Mouse (Mus musculus): ENCODE measurements around the gene Ecsit.

Gene Ecsit

GRCm38 (mm10) chr9:22051958-22052254, 33.3 kb downstream of the Ecsit start, which contains the start of gene Elavl3:
Gene Elavl3, minus strand, starts transcription at chr9:22052023.
- no peak for DNase-seq (ENCODE audit: low read depth in 1 of 2, low spot score in 2 of 2)

- DNase-seq (ENCODE audit: low read depth in 1 of 2, low spot score in 2 of 2): no peak
Measured at GRCm38 (mm10) chr9:22051161-22051957, 33.9 kb downstream of the Ecsit start.

DNA sequence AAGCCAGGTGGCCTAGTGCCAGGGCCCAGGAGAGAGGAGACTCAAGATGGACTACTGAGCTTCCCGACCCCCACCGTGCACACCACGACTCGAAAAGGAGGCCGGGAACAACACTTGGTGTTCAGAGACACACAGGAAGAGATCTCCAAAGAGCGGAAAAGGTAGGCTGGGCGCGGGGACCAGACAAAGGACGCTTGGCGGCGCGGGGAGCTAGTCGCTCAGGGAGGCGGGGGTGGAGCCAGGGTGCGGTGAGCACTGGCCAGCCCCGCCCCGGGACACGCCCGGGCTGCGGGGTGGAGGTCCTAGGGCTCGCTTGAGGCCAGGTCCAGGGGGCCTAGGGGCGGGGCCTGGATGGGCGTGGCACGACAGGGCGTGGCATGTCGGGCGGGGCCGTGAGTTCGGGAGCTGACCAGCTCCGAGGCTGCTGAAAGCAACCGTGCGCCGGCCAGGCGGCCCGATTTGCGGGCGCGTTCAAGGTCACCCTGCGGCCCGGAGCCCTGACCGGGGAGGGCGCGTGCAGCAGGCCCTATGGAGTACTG, 34.8 kb downstream of the Ecsit start:
- no peak for DNase-seq (ENCODE audit: low read depth in 1 of 2, low spot score in 2 of 2)

- DNase-seq (ENCODE audit: low read depth in 1 of 2, low spot score in 2 of 2): no peak
Measured at GRCm38 (mm10) chr9:22049721-22050270, 35.4 kb downstream of the Ecsit start.

GRCm38 (mm10) chr9:22049315-22049714, 35.9 kb downstream of the Ecsit start:
- no peak for DNase-seq (ENCODE audit: low read depth in 1 of 2, low spot score in 2 of 2)

- DNase-seq (ENCODE audit: low read depth in 1 of 2, low spot score in 2 of 2): no peak
Measured at GRCm38 (mm10) chr9:22047329-22047728, 37.9 kb downstream of the Ecsit start.

- no peak for DNase-seq (ENCODE audit: low read depth in 1 of 2, low spot score in 2 of 2)
Measured at GRCm38 (mm10) chr9:22041832-22042231, 43.4 kb downstream of the Ecsit start.

DNA sequence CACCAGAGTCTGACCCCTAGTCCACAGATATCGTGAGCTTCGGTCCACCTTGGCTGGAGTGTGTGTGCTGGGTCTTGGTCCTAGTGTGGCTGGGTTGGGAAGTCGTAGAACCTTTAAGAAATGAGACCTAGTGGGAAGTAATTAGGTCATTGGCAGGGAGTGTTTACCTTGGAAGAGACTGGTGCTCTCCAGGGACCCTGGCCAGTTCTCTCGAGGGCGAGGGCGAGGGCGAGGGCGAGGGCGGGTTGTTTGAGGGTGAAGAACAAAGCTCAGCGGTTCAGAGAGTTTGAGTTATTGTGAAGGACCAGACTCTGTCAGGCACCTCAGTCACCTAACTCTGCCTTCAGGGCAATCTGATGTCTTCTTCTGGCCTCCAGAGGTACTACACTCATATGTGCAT, 47.4 kb downstream of the Ecsit start:
- no peak for DNase-seq (ENCODE audit: low read depth in 1 of 2, low spot score in 2 of 2)

DNA sequence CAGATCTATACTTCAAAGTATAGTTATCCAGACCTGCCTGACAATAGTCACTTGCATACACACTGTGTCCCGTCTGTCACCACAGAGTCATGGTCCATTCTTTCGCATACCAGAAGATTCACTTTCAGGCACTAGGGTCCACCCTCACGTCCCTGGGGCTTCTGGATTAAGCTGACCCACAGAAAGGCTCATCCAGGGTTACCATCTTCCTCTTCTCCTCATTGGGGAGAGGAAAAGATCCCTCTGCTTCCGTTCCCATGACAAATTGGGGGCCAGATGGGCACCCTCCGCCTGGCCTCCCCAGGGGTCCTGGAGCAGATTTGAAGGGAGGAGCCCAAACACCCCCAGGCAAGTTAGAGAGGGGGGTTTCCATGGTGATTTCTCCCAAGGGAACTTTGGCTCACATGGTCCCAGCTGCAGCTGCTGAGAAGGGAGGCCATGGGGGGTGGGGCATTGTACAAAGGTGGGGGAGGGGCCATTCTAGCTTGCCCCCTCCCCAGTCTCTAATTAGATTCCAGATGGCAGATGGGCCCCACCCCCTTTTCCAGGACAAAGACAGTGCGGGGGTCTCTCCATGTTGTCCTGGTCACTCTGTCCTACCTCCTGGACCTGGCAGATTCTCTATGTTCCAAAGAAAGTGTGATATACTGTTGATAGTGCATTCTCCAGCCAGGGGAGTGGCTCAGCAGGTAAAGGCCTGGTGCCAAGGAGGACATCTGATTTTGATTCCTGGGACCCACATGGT, 49.8 kb downstream of the Ecsit start:
- no peak for DNase-seq (ENCODE audit: low read depth in 1 of 2, low spot score in 2 of 2)

DNA sequence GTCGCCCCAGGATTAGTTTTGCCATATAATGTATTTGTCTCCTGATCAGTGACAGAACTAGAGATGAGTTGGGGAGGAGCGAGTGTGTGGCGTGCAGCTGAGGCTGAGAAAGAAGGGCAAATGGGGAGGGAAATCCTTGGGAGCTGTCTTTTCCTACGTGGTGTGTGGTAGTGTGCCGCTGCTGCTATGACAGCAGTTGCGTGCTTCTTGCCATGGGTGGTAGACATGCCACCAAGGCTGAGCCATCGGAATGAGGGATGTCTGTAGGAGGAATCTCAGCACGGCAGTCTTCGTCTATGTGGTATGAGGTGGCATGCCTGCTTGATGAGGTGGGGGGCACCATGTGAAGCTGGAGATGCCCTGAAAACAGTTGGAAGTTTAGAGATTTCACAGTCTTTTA, 54.9 kb downstream of the Ecsit start:
- DNase-seq (ENCODE audit: low read depth in 1 of 2, low spot score in 2 of 2): no peak

- no peak for DNase-seq (ENCODE audit: low read depth in 1 of 2, low spot score in 2 of 2)
Measured at GRCm38 (mm10) chr9:22028467-22028866, 56.8 kb downstream of the Ecsit start.

DNA sequence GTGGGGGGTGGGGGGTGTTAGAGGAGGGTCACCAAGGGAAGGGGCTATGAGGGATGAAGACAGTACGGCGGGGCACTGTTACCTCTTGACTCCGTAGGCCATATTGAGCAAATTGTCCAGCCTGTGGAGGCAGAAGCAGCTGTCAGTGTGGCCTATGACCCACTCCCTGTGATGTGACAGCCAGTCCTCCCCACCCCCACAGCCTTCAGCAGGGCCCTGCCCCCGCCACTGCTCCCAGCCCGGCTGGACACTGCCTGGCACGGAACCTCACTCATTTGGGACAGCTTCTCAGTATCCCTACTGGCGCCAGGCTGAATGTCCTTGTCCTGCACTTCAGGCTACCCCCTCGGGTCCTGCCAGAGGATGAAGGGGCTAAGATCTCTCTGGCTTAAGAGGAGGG, 60.6 kb downstream of the Ecsit start:
- no peak for DNase-seq (ENCODE audit: low read depth in 1 of 2, low spot score in 2 of 2)
